Mouse (Mus musculus): ENCODE data around the gene Vmn1r11. TPM values are rescaled to one million over a fixed set of nuclear protein-coding genes. Genes with fewer than 3 reads are reported as not detected.

Vmn1r11 gene
- not detected for polyA plus RNA-seq (2017; shearing (Covaris generic))

GRCm38 (mm10) chr6:57133155-57133554 is at the start of gene Vmn1r11:
TSS of gene Vmn1r11 (plus strand) at chr6:57133455.

DNA sequence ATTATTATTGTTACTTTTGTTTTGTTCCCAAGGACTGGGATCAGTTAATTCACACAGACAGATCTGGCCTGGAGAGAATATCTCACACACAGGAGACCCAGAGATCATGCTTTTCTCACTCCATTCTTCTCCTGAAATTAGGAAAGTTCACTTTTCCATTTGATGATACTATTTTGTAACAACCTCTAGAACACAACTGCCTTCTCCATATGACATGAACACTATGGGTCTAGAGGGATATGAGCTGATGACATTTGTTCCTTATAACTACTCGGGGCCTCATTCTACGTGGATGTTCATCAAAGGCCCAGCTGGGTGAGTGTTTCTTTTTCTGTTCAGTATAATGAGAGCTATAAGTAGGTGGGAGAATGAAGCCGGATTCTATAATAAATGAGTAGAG is 24.1 kb upstream of the Vmn1r11 start, which contains the start of gene Vmn1r10:
Gene Vmn1r10 (plus strand): TSS at position 301 of the 400 bp plus-strand sequence.

DNA sequence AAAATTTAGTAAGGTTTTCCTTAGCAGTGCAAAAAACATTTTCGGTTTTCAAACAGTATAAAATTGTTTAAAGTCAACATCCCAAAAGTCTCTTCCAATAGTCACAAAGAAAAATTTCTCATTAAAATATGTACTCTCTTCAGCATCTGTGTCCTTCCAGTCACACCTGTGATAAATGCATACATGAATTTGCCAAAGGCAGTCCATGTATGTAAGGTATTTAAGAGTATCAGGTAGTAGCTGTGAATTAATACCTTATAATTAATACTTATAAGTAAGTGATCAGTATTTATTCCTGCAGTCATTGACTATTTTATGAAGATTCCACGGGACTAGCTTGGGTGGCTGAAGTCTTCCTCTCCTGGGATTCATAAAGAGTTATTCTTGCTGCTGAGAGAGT is 23.4 kb downstream of the Vmn1r11 start, which contains the start of gene Vmn1r12:
Gene Vmn1r12 (plus strand): TSS at position 301 of the 400 bp plus-strand sequence.

Other genes starting within 250 kb of the Vmn1r11 start
- gene Nt5c3, start 209.5 kb upstream of the Vmn1r11 start, polyA plus RNA-seq (2017; shearing (Covaris generic)), result 55.5 TPM
- 0.24 TPM for gene Vmn1r4, start 209.4 kb upstream of the Vmn1r11 start, polyA plus RNA-seq (2017; shearing (Covaris generic))
- not detected for gene Vmn1r5, start 163.2 kb upstream of the Vmn1r11 start, polyA plus RNA-seq (2017; shearing (Covaris generic))
- not detected for gene Vmn1r6, start 136.2 kb upstream of the Vmn1r11 start, polyA plus RNA-seq (2017; shearing (Covaris generic))
- not detected for gene Vmn1r7, start 108.1 kb upstream of the Vmn1r11 start, polyA plus RNA-seq (2017; shearing (Covaris generic))
- gene Vmn1r8, start 101.2 kb upstream of the Vmn1r11 start, polyA plus RNA-seq (2017; shearing (Covaris generic)), result not detected
- not detected for gene Vmn1r9, start 66.7 kb upstream of the Vmn1r11 start, polyA plus RNA-seq (2017; shearing (Covaris generic))
- gene Vmn1r10, start 24.0 kb upstream of the Vmn1r11 start, polyA plus RNA-seq (2017; shearing (Covaris generic)), result not detected
- not detected for gene Vmn1r12, start 23.5 kb downstream of the Vmn1r11 start, polyA plus RNA-seq (2017; shearing (Covaris generic))
- gene Vmn1r13, start 69.8 kb downstream of the Vmn1r11 start, polyA plus RNA-seq (2017; shearing (Covaris generic)), result 0.21 TPM
- gene Vmn1r14, start 98.2 kb downstream of the Vmn1r11 start, polyA plus RNA-seq (2017; shearing (Covaris generic)), result not detected
- not detected for gene Vmn1r15, start 124.5 kb downstream of the Vmn1r11 start, polyA plus RNA-seq (2017; shearing (Covaris generic))
- gene Vmn1r16, start 196.0 kb downstream of the Vmn1r11 start, polyA plus RNA-seq (2017; shearing (Covaris generic)), result not detected
- not detected for gene Vmn1r17, start 230.3 kb downstream of the Vmn1r11 start, polyA plus RNA-seq (2017; shearing (Covaris generic))